ENCODE assay signal across 14 mouse cellular contexts in the genomic region with DNA sequence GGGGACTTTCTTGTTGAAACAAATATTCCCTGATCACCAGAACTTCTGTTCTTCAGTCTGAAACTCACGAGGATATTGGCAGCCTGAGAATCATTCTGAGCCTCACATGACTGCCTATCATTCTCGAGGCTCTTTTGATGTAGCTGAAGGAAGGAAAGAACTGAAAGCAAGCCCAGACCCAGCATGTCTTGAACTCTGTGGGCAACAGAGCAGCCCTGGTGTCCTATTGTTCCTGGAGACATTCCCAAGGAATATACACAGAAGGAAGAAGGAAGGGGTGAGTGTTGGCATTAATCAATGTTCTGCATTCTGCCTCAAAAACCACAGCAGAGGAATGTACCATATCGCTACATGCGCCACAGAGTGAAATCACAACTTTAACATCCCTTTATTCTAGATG.
DNase-seq lines count a peak whose midpoint lies in the region.
"Had no signal": no experiment of that assay in that cellular context is flagged by ENCODE, and none has a peak within 500 bp of the region (broad histone marks: within the 10 kb centered on the region; RNA-seq: fewer than 3 reads in every experiment).

No protein-coding gene starts in this region.

- peak; percentile 31 to 65 for DNase-seq in cerebellum, postnatal 14 days
- no peak for DNase-seq in cerebellum, adult 11 months
- DNase-seq in 3T3-L1 (ENCODE audit: low read depth, low spot score), result peak; percentile 35
- peak; percentile 13 for DNase-seq in Muller cell, postnatal 12 days (ENCODE audit: inconsistent ontology term)
- DNase-seq in yolk sac, embryonic 10.5 days (ENCODE audit: low spot score), result no peak
- DNase-seq: adrenal gland, adult 2 months; adrenal gland, postnatal 10 days; adrenal gland, postnatal 25 days; B cell, adult 2 months; cerebellum, adult 11-12 months; cerebellum, adult 8-10 months; cerebellum, adult 9-11 months; cerebellum, postnatal 36 days; embryo, embryonic 11 days had no signal

Comparison
In these comparisons a context has a peak if more than half of its experiments do, and no peak if none do; other contexts are left out.
1. DNase-seq: peak in cerebellum, postnatal 14 days (2 of 2), 3T3-L1 (single experiment) and Muller cell, postnatal 12 days (single experiment); none in cerebellum, adult 11 months (single experiment) and yolk sac, embryonic 10.5 days (single experiment).